Mouse (Mus musculus): Measurements from ENCODE around the gene Piezo1. TPM values are rescaled to one million over a fixed set of nuclear protein-coding genes. Genes with fewer than 3 reads are reported as not detected.

Piezo1 gene
- polyA plus RNA-seq, 1 experiment from 2014 or later = 45.8 TPM

DNA sequence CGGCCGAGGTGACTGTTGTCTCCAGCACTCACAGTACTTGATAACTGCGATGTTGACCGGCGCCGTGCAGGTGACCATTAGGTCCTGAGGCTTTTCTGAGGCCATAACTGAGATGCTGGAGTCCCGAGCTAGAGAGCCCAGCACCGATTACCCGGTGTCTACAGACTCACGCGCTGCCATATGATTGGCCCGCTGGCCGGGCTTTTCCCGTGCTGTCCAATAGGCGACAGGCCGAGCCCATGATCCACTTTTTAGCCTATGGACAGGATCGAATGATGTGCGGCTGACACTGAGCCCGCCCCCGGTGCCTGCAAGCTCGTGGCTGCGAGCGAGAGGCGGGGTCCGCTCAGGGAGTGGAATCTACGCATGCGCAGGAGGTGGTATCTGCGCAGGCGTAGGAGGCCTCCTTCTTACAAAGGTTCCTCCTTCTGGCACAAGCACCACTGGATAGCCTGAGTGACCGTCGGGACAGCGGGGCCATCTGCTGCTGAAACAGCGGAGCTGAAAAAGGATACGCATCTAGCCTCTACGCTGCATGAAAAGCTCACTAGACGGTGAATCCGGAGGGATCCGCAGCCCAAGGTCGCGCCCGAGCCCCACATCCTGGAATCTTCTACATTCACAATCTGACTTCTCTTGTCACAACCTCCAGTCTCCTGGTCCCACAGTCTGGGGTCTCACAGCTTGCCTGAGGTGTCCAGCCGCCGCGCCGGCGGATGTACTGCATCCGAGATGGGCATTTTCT lies 107.7 kb downstream of the Piezo1 start, which contains the start of gene Mvd:
TSS of gene Mvd (minus strand) at position 161 of the 745 bp plus-strand sequence.
- H3K9ac ChIP-seq (ENCODE audit: low read depth, low read length) = peak within 1 kb of the TSS; percentile 76
- peaks cover 14% of the 10 kb centered on the region for H3K4me1 ChIP-seq (replicated peaks; ENCODE audit: control insufficient read depth, insufficient read depth, low read length)
- H3K4me2 ChIP-seq = peak within 1 kb of the TSS; percentile 90
- no peaks in the 10 kb centered on the region for H3K9me3 ChIP-seq (ENCODE audit: control insufficient read depth, low read length)
- H3K27ac ChIP-seq (ENCODE audit: low read depth, low read length) = peak within 1 kb of the TSS; percentile 85
- H3K27me3 ChIP-seq (replicated peaks; ENCODE audit: control insufficient read depth, insufficient read depth, low read length) = no peaks in the 10 kb centered on the region
- ATAC-seq (replicated peaks; ENCODE audit: low FRiP score) (peak; percentile 99), DNase-seq (ENCODE audit: low spot score) (peak; percentile 98)
- peak within 1 kb of the TSS; percentile 58 for H3K4me3 ChIP-seq (ENCODE audit: low read depth, low read length)
- under 1% methylated on average over 47 of the region's 47 CpGs for WGBS
- H3K36me3 ChIP-seq (ENCODE audit: control insufficient read depth, insufficient read depth, low read length) = 0 out of 2 replicates have a peak, but pooled peaks cover 3% of the 10 kb centered on the region

DNA sequence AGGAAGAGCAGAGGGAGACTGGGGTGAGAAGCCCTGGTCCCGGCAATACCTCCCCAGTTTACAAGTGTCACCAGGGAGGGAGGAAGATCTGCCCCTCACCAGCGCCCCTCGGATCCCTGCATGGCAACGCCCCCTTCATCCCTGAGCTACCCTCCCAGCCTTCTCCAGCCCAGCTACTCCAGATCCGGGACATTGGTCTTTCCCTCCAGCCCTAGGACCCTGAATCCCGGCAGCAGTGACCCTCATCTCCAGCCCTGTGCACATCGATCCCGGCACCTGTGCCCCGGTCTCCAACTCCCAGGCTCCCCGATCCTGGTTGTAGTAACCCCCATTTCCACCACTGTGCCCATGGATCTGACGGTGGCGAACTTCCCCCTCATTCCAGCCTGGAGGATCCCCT lies 108.3 kb downstream of the Piezo1 start:
- peak overlapping the region; percentile 58 for H3K4me3 ChIP-seq (ENCODE audit: low read depth, low read length)
- peaks cover 19% of the 10 kb centered on the region for H3K4me1 ChIP-seq (replicated peaks; ENCODE audit: control insufficient read depth, insufficient read depth, low read length)
- H3K27me3 ChIP-seq (replicated peaks; ENCODE audit: control insufficient read depth, insufficient read depth, low read length) = no peaks in the 10 kb centered on the region
- H3K27ac ChIP-seq (ENCODE audit: low read depth, low read length) = peak overlapping the region; percentile 16; the same call in 1 of the 2 replicates
- peak overlapping the region; percentile 67 for H3K9ac ChIP-seq (ENCODE audit: low read depth, low read length)
- H3K36me3 ChIP-seq (ENCODE audit: control insufficient read depth, insufficient read depth, low read length) = 0 out of 2 replicates have a peak, but pooled peaks cover 7% of the 10 kb centered on the region
- H3K4me2 ChIP-seq = peak overlapping the region; percentile 90
- ATAC-seq (replicated peaks; ENCODE audit: low FRiP score) (no peak; the same call in 1 of the 2 replicates), DNase-seq (ENCODE audit: low spot score) (no peak)
- no peaks in the 10 kb centered on the region for H3K9me3 ChIP-seq (ENCODE audit: control insufficient read depth, low read length)
- WGBS = 2% methylated on average over 12 of the region's 12 CpGs

GRCm38 (mm10) chr8:122442356-122442755 lies 108.8 kb downstream of the Piezo1 start:
- DNase-seq (ENCODE audit: low spot score) (no peak), ATAC-seq (replicated peaks; ENCODE audit: low FRiP score) (no peak)
- Histone ChIP-seq H3K9ac (ENCODE audit: low read depth, low read length) (peak overlapping the region; percentile 67), H3K36me3 (ENCODE audit: control insufficient read depth, insufficient read depth, low read length) (0 out of 2 replicates have a peak, but pooled peaks cover 7% of the 10 kb centered on the region), H3K4me2 (peak overlapping the region; percentile 90), H3K27me3 (replicated peaks; ENCODE audit: control insufficient read depth, insufficient read depth, low read length) (no peaks in the 10 kb centered on the region), H3K27ac (ENCODE audit: low read depth, low read length) (no peak overlapping the region), H3K4me1 (replicated peaks; ENCODE audit: control insufficient read depth, insufficient read depth, low read length) (peaks cover 21% of the 10 kb centered on the region), H3K4me3 (ENCODE audit: low read depth, low read length) (peak overlapping the region; percentile 58), H3K9me3 (ENCODE audit: control insufficient read depth, low read length) (no peaks in the 10 kb centered on the region)
- 45% methylated on average over 7 of the region's 7 CpGs for WGBS

GRCm38 (mm10) chr8:122441326-122441725 lies 109.8 kb downstream of the Piezo1 start:
- DNase-seq (ENCODE audit: low spot score) = no peak
- Histone ChIP-seq H3K36me3 (ENCODE audit: control insufficient read depth, insufficient read depth, low read length) (peaks cover 15% of the 10 kb centered on the region; the same call in 1 of the 2 replicates), H3K27ac (ENCODE audit: low read depth, low read length) (no peak overlapping the region), H3K27me3 (replicated peaks; ENCODE audit: control insufficient read depth, insufficient read depth, low read length) (no peaks in the 10 kb centered on the region), H3K9ac (ENCODE audit: low read depth, low read length) (no peak overlapping the region), H3K4me1 (replicated peaks; ENCODE audit: control insufficient read depth, insufficient read depth, low read length) (peaks cover 23% of the 10 kb centered on the region), H3K4me2 (no peak overlapping the region), H3K4me3 (ENCODE audit: low read depth, low read length) (no peak overlapping the region), H3K9me3 (ENCODE audit: control insufficient read depth, low read length) (no peaks in the 10 kb centered on the region)
- ATAC-seq (replicated peaks; ENCODE audit: low FRiP score) = no peak
- 95% methylated on average over 1 of the region's 1 CpGs for whole genome bisulfite sequencing

DNA sequence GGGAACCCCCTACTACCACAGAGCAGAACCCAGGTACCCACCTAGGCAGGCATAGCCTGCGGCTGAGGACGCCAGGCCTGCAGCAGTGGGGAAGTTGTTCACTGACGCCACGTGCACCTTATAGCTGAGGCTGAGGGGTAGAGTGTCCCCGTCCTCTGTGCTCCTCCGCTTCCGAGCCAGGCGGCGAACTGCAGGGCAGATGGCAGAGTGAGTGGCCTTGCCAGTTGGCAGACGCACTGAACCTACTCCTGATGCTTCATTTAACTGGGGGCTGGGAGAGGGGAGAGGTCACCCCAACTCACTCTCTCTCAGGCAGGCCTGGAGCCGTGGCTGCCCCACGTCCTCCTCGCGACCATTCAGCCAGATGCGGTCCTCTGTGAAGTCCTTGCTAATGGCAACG lies 111.8 kb downstream of the Piezo1 start:
- no peak overlapping the region for H3K27ac ChIP-seq (ENCODE audit: low read depth, low read length)
- H3K4me3 ChIP-seq (ENCODE audit: low read depth, low read length) = no peak overlapping the region
- H3K27me3 ChIP-seq (replicated peaks; ENCODE audit: control insufficient read depth, insufficient read depth, low read length) = no peaks in the 10 kb centered on the region
- no peak for DNase-seq (ENCODE audit: low spot score)
- ATAC-seq (replicated peaks; ENCODE audit: low FRiP score) = no peak
- H3K4me1 ChIP-seq (replicated peaks; ENCODE audit: control insufficient read depth, insufficient read depth, low read length) = peaks cover 21% of the 10 kb centered on the region
- no peaks in the 10 kb centered on the region for H3K9me3 ChIP-seq (ENCODE audit: control insufficient read depth, low read length)
- H3K9ac ChIP-seq (ENCODE audit: low read depth, low read length) = no peak overlapping the region
- no peak overlapping the region for H3K4me2 ChIP-seq
- 93% methylated on average over 16 of the region's 16 CpGs for WGBS
- peaks cover 21% of the 10 kb centered on the region; the same call in 1 of the 2 replicates for H3K36me3 ChIP-seq (ENCODE audit: control insufficient read depth, insufficient read depth, low read length)

GRCm38 (mm10) chr8:122437708-122438331 lies 113.3 kb downstream of the Piezo1 start:
- DNase-seq (ENCODE audit: low spot score) = no peak
- H3K9me3 ChIP-seq (ENCODE audit: control insufficient read depth, low read length) = no peaks in the 10 kb centered on the region
- no peaks in the 10 kb centered on the region for H3K27me3 ChIP-seq (replicated peaks; ENCODE audit: control insufficient read depth, insufficient read depth, low read length)
- no peak for ATAC-seq (replicated peaks; ENCODE audit: low FRiP score)
- H3K4me2 ChIP-seq = no peak overlapping the region; the same call in 1 of the 2 replicates
- peaks cover 21% of the 10 kb centered on the region; the same call in 1 of the 2 replicates for H3K36me3 ChIP-seq (ENCODE audit: control insufficient read depth, insufficient read depth, low read length)
- peaks cover 21% of the 10 kb centered on the region for H3K4me1 ChIP-seq (replicated peaks; ENCODE audit: control insufficient read depth, insufficient read depth, low read length)
- H3K27ac ChIP-seq (ENCODE audit: low read depth, low read length) = no peak overlapping the region
- H3K9ac ChIP-seq (ENCODE audit: low read depth, low read length) = peak overlapping the region; percentile 17; the same call in 1 of the 2 replicates
- 81% methylated on average over 13 of the region's 13 CpGs for WGBS
- no peak overlapping the region for H3K4me3 ChIP-seq (ENCODE audit: low read depth, low read length)

DNA sequence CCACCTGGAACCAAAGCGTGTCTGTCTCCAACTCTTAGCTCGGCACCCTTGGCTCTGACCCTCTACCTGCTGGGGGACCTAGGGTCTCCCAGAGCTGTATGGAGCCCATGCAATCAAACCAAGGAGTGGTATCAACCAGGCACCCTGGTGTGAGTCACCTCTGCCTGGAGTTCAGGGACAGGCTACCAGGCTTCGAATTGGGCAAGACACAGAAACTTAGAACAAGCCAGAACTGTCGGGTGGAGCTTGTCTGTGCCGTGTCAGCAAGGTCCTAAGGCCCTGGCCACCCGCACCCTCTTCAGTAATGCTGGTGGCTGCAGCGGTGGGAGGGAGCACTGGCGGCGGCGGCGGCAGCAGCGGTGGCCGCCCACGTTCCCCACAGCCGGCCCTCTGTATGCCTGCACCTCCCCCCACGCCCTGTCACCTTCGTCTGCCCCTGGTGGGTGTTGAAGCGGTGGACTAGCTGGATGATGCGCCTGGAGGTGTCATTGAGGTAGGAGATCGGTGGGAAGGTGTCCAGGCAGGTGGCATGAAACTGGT lies 114.5 kb downstream of the Piezo1 start:
- no peak overlapping the region for H3K27ac ChIP-seq (ENCODE audit: low read depth, low read length)
- H3K4me2 ChIP-seq = no peak overlapping the region; the same call in 1 of the 2 replicates
- 71% methylated on average over 20 of the region's 20 CpGs for WGBS
- no peak overlapping the region for H3K4me3 ChIP-seq (ENCODE audit: low read depth, low read length)
- no peak for ATAC-seq (replicated peaks; ENCODE audit: low FRiP score)
- H3K4me1 ChIP-seq (replicated peaks; ENCODE audit: control insufficient read depth, insufficient read depth, low read length) = peaks cover 23% of the 10 kb centered on the region
- no peak overlapping the region for H3K9ac ChIP-seq (ENCODE audit: low read depth, low read length)
- DNase-seq (ENCODE audit: low spot score) = no peak
- peaks cover 21% of the 10 kb centered on the region; the same call in 1 of the 2 replicates for H3K36me3 ChIP-seq (ENCODE audit: control insufficient read depth, insufficient read depth, low read length)
- no peaks in the 10 kb centered on the region for H3K27me3 ChIP-seq (replicated peaks; ENCODE audit: control insufficient read depth, insufficient read depth, low read length)
- H3K9me3 ChIP-seq (ENCODE audit: control insufficient read depth, low read length) = no peaks in the 10 kb centered on the region

DNA sequence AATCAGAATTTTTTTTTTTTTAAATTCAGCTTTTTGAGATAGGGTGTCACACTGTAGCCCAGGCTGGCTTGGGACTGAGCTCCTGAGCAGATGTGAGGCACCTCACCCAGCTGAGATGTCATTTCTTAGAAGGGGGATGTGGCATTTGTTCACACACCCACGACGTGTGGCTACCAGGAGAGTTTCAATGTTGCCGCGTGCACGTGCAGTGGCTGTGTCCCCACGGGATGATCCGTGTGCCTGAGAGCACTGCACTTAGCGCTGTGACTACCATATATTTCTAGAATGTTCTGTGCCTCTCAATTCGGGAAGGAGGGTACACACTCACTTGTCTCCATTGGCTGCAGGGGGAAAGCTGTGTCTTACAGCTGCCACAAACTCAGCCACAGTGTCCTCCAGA lies 115.0 kb downstream of the Piezo1 start:
- H3K4me3 ChIP-seq (ENCODE audit: low read depth, low read length) = no peak overlapping the region
- DNase-seq (ENCODE audit: low spot score) = no peak
- no peak overlapping the region for H3K27ac ChIP-seq (ENCODE audit: low read depth, low read length)
- WGBS = 95% methylated on average over 9 of the region's 9 CpGs
- H3K9ac ChIP-seq (ENCODE audit: low read depth, low read length) = no peak overlapping the region
- no peak for ATAC-seq (replicated peaks; ENCODE audit: low FRiP score)
- no peaks in the 10 kb centered on the region for H3K27me3 ChIP-seq (replicated peaks; ENCODE audit: control insufficient read depth, insufficient read depth, low read length)
- peaks cover 28% of the 10 kb centered on the region for H3K4me1 ChIP-seq (replicated peaks; ENCODE audit: control insufficient read depth, insufficient read depth, low read length)
- H3K36me3 ChIP-seq (ENCODE audit: control insufficient read depth, insufficient read depth, low read length) = peaks cover 21% of the 10 kb centered on the region; the same call in 1 of the 2 replicates
- H3K4me2 ChIP-seq = no peak overlapping the region
- no peaks in the 10 kb centered on the region for H3K9me3 ChIP-seq (ENCODE audit: control insufficient read depth, low read length)

All from liver, embryonic 11.5 days (tissue).